Mouse (Mus musculus) urinary bladder, postnatal 10 days (tissue): ENCODE data around the gene BC049352.
A peak's percentile ranks its signal among the peaks of the same experiment; 100 is the strongest.

Experiments
- DNase-seq: peaks from one replicate; pipeline ENCODE4 v3.0.0; 2022; ENCODE audit warnings: low spot score

BC049352 gene

GRCm38 (mm10) chr9:45189661-45190174, 7.9 kb downstream of the BC049352 start:
- no peak for DNase-seq

GRCm38 (mm10) chr9:45195468-45195867, 13.7 kb downstream of the BC049352 start:
- no peak for DNase-seq

DNA sequence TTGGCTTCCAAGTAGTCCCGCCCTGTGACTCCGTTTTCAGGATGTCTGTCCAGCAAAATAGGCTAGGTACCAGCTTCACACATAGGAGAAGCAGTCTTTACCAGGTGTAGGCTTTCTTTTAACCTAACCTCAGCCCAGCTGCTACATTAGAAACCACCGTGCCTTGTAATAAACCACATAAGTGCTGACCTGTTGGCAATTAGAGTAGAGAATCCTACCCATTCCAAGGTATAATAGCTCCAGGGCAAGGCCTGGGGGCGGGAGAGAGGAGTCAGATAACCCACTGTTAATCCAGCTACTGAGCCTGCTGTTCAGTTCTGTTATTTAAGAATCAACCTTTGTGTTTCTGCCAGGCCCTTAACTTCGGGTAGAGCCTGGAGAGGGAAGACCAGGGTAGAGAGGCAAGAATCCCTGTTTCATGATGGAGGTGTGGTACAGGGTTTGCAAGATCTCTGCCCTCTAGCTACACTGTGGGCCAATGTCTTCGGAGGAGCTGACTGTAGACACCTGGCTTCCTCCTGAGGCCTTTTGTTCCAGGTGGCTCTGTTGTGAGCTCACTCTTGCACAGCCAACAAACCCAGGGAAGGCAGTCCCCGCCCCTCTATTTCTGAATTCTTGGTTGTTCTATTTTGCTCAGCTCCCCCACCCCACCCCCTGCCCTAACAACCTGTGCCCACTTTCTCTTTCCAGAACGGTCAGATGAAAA, 14.5 kb downstream of the BC049352 start:
- no peak for DNase-seq

- DNase-seq, result no peak
Observed at GRCm38 (mm10) chr9:45197549-45197948, 15.7 kb downstream of the BC049352 start.

GRCm38 (mm10) chr9:45201319-45201947, 19.6 kb downstream of the BC049352 start:
- DNase-seq, result no peak

DNA sequence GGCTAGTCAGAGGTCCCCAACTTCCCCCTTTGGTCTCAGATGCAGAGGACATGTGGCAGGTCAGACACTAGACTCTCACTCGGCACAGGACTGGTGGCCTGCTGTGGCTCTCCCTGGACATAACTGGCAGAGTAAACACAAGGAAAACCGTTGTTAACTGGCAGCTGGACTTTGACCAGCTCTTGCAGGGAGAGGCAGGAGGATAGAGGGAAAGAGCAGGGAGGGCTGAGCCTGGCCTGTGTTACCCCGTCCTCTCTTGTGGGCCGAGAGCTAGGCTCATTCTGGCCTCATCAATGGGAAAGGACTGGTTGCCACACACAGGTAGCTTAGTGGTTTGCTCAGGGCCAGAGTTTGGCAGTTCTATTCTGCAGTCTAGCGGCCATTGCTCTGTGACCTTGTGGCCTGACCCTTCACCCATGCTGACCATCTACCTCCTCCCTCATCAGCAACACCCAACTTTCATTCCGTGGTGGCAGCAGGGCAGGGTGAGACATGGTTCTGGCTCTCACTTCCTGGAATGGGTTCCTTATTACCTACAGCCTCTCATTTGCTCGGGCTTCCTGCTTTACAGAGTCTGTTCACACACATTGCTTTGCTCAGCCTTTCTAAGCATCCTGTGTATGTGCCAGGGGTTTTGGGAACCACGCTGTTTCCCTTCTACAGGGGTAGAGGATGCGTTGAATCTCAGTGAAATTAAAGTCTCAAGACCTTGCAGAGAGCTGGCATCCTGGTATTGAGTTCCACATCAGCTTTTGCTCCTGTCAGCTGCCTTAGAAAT, 20.4 kb downstream of the BC049352 start:
- DNase-seq, result no peak

DNA sequence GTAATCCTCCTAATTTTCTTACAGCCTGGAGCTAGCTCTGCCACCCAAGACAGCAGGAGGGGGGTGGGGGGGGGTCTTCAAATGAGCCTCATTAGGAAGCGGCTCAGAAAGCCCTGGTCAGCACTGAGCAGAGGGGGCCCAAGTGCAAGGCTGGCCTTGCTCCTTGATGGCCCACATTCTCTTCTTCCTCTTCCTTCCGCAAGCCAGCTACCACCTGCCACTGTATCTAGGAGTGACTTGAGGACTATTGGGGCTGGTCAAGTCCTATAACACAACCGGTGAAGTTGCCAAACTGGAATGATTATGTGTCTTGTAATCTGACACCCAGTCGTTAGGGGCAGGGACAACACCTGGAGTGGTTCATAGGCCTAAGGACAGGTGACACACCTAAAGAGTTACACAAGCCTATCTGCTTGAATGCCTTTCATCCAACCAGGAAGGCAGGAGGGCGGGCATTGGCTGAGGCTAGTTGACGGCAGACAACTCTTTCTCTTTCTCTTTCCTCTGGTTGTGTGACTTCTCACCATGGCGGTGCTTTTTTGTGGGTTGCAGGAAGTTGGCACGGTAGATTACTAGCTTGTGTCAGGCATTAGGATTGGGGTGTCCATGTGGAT, 22.1 kb downstream of the BC049352 start, which contains the start of gene Tmprss4:
Gene Tmprss4, minus strand, starts transcription at position 296 of the 614 bp plus-strand sequence.
- DNase-seq, result no peak

GRCm38 (mm10) chr9:45205143-45205542, 23.3 kb downstream of the BC049352 start:
- no peak for DNase-seq

- no peak for DNase-seq
Observed at GRCm38 (mm10) chr9:45206121-45206520, 24.3 kb downstream of the BC049352 start.

- no peak for DNase-seq
Observed at GRCm38 (mm10) chr9:45207015-45207743, 25.4 kb downstream of the BC049352 start.

GRCm38 (mm10) chr9:45212001-45212400, 30.2 kb downstream of the BC049352 start:
- DNase-seq, result no peak

- no peak for DNase-seq
Observed at GRCm38 (mm10) chr9:45215526-45216179, 33.8 kb downstream of the BC049352 start.

DNA sequence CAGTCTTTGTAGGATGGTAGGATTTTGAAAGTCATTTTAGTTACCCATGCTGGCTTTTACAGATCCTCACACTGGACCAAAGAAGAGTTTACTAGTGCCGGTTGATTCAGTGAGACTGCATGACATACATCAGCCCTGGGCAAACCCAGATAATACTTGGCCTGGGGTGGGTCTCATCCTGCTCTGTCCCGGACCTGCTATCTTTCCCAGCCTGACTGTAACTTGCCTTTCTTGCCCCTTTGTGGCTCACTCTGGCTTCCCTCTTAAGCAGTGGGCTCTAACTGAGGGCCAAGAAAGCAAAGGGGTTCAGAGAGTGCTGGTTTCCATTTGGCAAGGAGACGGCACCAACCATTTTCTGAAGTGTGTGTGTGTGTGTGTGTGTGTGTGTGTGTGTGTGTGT, 37.8 kb downstream of the BC049352 start:
- DNase-seq, result no peak

- peak; percentile 80 for DNase-seq
Observed at GRCm38 (mm10) chr9:45221567-45221966, 39.8 kb downstream of the BC049352 start.

GRCm38 (mm10) chr9:45229359-45229758, 47.6 kb downstream of the BC049352 start:
- no peak for DNase-seq

DNA sequence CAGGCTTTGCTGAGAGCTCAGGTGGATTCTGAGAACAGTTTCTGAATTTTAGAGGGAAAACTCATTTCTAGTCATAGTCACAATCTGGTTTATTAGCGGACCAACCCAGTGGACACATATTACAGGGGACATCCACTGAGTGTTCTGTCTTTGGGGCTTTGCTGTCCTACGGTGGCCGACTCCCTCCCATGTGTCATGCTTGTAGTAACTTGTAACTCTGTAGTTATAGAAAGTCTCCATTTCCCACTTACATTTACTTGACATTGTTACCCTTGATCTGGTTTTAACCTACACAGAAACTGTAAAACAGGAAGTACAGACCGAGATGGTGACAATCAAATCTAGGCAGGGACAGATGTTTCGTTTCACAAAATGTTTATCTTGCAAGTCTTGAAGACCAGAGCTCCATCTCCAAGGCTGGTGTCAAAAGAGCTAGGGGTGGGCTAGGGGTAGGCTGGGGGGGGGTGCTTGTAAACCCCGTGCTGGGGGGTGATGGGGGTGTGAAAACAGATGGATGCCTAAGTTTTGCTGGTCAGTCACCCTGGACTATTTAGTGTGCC, 53.9 kb downstream of the BC049352 start:
- no peak for DNase-seq

GRCm38 (mm10) chr9:45236744-45237143, 54.9 kb downstream of the BC049352 start:
- DNase-seq, result no peak

DNA sequence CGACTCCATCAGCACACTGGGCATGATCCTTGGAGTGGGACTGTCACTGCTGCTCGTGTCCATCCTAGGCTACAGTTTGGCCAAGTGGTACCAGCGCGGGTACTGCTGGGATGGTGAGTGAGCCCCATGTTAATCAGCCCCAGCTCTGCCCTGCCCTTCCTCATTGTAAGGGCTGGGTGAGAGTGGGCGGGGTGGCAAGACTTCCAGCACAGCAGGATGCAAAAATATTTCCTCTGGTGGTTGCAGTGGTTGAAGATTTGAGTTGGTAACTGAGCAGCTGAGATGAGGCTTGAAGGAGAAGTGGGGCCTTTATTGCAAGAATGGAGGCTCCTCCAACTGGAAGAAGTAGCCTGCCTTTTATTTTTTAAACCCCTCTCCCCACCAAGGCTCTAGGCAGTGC, 59.6 kb downstream of the BC049352 start:
- DNase-seq, result no peak

DNA sequence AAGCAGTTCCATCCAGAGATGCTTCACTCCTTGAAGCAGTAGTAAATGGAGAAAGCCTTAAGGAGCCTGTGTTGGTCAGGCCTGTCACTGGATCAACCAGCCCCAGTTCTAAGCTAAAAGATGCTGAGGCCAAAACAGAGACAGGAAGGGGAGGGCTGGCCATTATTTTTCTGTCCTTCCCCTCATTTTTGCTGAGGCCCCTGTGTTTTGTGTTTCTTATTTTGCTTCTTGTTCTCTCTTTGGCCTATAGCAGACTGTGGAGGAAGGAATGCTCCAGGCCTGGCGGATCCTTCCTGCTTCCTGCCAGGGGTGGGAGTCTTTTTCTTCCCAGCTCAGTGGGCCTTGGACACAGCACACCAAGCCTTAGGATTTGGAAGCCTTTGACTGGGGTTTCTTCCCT, 63.6 kb downstream of the BC049352 start:
- DNase-seq, result no peak

GRCm38 (mm10) chr9:45246060-45246459, 64.3 kb downstream of the BC049352 start:
- no peak for DNase-seq

- no peak for DNase-seq
Observed at GRCm38 (mm10) chr9:45247536-45247935, 65.7 kb downstream of the BC049352 start.
